Mouse (Mus musculus): ENCODE data around the gene Acadm.

Acadm gene

DNA sequence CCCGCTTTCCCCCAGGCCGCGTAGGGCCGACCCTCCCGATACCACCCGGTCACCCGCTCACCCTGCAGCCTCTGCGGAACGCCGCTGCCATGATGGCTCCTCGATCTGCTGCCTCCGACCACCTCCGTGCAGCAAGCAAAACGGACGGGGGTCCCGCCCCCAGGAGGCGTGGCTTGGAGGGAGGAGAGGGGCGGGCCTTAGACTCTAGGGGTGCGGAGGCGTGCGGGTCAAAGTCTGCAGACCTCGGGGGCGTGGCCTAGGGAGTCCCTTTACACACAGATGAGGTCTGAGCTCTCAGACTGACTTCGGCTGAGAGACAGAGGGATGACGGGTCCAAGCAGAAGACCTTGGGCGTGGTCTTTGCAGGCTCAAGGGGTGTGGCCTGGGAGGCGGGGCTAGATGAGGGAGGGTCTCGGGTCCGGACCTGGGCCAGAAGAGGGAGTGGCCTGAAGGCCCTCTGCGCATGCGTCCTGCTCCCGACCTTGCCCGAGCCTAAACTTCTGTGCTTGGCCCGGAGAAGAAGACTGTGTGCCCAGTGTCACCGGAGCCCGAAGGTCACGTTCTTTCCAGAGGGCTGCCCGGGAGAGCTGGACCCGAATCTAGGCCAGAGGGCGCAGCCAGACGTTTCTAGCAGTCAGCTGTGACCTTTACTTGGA, at the start of gene Acadm:
Gene Acadm (minus strand): TSS at position 298 of the 656 bp plus-strand sequence.
- DNase-seq = peak; percentile 98

DNA sequence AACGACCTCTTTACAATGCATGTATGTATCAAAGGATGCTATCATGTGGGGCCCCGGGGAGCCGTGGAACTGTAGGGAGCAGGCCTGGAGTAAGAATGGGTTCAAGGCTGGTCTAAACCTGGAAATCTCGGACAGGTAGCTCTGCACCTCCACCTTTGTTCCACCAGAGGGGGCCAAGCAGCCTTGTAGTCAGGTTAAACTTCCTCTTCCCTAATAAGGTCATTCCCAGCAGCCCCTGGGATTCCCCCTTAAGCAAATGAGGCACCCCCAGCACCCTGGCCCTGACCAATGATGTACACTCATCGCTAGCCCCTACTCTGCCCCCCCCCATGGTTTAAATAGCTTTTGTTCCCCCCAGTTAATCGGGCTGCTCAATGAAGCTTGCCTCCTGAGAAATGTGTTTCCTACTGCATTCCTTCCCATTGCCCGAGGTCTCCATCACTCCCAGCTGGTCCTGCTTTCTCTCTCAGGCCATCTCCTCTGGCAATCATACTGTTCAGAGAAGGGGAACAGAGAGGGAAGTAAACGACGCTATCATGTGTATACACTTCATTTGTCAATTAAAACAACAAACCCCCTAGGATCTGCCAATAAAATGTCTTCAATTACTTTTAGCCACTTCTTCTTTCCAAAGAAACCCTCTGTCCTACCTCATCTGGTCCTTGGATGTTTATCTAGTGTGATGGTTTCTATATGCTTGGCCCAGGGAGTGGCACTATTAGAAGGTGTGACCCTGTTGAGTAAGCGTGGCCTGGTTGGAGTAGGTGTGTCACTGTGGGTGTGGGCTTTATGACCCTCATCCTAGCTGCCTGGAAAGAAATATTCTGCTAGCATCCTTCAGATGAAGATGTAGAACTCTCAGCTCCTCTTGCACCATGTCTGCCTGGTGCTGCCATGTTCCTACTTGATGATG, 40.3 kb upstream of the Acadm start:
- peak; percentile 20 for DNase-seq

DNA sequence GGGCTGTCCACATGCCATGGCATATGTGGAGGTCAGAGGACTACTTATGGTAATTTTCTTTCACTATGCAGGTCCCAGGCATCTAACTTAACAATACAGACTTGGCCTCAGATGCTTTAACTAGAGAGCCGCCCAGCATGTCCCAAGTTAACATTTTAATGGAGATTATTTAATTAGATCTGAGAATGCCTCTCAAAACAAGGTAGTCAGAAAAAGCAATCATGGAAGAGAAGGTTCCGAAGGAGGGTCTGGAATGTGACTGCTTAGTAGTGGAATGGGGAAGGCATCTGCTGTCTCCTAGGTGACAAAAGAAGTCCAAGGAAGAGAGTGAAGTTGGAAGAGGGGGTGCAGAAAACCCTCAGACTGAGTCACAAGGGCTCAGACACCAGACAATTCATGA, 36.2 kb upstream of the Acadm start:
- no peak for DNase-seq

DNA sequence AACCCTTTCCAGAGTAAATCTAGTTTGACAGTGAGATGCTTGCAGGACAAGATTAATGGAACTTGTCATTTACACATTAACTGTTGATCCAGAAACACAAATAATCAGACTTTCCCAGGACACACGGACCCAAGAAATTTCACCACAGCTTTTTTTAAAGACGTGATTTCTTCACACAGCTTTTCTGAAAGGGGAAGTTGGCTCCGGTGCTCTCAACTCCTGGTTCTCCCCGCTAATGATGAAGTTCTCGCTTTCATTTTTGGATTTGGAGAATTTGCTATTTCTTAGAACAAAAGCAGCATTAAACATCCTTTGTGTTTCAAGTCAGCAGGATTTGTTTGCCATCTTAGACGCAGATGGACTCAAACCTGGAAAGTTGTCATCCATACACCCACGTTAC, 31.4 kb upstream of the Acadm start:
- no peak for DNase-seq

DNA sequence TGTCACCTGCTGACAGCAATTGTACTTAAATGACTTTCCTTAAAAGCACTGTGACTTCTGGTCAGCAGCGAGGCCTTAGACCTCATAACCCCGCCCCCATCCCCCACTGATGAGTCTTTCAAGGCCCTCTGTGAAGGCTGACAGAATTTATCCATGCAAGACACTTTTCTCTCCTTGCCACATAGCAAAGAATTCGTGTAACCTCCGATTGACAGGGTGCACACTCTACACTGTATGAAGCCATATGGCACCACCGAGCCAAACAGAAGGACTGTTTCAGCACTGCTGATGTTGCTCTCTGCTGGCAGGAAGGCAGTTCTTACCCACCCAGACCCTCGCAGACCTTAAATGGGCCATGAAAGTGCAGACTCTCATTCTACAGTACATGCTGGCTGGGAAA, 30.6 kb upstream of the Acadm start:
- no peak for DNase-seq

DNA sequence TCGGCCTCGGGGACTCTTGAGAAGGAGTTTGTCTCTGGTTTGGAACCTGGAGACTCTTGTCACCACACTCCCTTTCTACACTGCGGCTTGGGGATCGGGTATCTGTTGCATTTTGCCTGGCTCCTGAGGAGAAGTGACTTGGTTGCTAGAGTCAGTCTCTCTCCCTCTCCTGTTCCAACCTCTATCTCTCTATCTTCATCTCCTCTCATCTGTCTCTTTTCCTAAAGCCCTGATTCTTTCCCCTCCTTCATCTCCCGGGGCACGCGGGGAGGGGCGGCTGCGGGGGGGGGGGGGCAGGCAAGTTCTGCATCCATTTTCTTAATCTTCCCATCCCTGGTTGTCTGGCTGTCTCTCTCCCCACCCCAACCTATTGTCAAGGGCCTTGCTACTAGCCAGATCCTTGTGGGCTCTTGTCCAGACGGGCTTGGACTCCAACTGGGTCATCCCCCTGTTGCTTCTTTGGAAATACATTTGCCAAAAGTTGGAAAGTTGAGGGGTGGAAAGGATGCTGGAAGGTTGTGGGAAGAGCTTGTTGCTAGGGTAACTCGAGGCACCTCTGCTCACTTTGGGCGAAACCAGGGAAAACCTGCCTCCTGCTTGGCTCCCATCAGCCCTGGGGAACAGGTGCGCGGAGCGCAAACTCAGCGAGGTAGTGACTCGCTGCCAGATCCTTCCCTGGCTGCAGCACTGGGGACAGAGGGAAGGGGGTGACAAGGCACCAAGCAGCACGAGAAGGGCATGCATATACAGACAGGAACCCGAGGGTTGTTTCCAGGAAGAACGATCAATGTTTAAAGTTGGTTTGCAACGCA, 29.7 kb upstream of the Acadm start:
- peak; percentile 57 for DNase-seq

DNA sequence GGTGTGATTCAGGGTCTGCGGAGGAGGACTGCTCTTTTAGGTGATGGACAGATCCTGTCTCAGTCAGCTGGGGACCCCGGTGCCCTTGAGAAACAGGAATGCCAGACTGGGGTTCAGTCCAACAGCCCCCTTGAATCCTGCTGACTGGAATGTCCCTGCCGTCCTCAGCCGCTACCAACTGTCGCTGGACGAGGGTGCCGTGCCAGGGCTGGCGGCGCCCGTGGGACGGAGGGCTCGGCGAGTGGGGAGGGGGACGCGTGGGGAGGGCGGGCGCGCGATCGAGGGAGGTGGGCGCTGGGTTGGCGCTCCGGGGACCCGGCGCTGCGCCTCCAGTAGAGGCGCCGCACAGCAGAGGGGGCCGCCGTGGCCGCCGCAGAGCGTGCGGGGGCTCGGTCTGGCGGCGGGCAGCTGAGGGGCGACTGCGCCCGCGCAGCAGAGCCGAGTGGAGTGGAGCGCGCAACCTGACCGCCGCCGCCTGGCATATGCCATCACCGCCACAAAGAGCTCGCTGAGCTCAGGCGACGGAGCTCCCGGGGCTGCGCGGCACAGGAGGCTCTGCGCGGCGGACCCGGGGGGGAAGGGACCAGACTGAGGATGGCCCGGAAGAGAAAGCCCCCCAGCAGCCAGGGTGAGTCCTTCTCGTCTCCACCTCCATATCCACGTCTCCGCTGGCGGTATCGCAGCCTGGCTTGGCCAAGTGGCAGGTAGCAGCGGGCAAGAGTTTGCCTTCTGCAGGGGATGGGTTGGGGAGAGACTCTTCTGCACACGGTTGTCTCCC, 28.9 kb upstream of the Acadm start, which contains the start of gene Slc44a5:
Gene Slc44a5 (plus strand): TSS at position 266 of the 778 bp plus-strand sequence.
- peak; percentile 38 for DNase-seq

DNA sequence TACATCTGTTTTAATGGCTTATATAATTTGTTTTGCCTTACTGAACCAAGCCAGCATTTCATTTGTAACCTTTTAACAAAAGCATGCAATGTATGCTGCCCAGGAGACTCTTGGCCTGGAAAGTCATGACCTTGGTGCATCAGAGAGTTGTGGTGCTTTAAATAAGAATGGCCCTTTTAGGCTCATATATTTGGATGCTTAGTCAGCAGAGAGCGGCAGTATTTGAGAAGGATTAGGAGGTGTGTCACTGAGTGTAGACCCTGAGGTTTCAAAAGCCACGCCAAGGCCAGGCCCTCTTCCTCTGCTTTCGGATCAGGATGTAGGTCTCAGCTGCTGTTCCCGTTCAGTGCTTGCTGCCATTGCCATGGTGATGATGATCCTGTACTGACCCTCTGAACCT, 25.0 kb upstream of the Acadm start:
- no peak for DNase-seq

DNA sequence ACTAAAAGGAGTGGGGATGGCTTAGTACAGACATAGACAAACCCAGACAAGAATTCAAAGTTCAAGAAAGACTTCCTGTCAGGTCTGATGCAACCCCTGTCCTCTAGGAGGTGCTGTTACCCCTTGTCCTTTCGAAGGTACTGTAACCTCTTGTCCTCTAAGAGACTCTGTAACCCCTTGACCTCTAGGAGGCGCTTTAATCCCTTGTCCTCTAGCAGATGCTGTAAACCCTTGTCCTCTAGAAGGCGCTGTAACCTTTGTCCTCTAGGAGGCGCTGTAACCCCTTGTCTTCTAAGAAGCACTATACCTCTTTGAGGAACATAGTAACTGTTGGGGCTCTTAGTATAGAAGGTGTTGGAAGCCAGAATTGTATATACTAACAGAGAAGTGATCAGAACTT, 24.1 kb upstream of the Acadm start:
- peak; percentile 45 for DNase-seq

DNA sequence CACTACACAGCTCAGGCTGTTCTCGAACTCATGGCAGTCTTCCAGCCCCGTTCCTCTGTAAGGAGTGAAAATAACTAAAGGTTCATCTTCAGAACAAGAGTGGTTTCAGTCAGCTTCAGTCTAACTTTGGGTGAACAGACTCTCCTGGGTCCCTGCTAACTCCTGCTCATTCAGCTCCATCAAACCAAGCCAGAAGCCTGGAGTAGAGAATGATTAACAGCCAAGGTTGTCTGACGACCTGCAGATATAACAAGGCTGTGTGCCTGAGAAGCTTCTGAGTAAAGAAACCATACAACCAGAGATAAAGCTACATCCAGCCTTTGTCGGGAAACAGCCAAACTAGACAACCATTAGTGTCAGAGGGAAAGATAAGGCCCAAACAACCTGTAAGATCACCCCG, 23.0 kb upstream of the Acadm start:
- DNase-seq = no peak

DNA sequence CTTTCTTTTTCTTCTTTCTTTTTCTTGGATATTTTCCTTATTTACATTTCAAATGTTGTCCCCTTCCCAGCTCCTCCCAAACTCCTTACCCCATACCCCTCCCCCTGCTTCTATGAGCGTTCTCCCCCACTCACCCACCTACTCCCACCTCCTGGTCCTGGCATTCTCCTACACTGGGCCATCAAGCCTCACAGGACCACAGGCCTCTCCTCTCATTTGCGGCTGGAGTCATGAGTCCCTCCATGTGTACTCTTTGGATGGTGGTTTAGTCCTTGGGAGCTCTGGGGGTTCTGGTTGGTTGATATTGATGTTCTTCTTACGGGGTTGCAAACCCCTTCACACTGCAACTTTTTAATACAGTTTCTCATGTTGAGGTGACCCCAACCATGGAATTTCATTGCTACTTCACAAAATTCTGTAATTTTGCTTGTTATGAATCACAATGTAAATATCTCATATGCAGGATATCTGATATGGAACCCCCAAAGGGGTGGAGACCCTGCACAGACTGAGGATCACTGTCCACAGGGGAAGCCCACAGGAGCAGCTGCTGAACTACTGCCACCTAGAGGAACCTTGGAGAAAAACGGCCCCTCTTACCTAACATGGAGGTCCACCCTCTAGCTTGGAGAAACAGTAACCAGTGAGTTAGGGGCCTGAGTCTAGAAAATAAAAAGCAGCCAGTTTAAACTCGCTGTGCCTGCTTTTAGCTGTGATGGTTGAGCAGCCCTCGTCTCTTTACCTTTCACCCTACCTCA, 17.4 kb upstream of the Acadm start:
- no peak for DNase-seq

DNA sequence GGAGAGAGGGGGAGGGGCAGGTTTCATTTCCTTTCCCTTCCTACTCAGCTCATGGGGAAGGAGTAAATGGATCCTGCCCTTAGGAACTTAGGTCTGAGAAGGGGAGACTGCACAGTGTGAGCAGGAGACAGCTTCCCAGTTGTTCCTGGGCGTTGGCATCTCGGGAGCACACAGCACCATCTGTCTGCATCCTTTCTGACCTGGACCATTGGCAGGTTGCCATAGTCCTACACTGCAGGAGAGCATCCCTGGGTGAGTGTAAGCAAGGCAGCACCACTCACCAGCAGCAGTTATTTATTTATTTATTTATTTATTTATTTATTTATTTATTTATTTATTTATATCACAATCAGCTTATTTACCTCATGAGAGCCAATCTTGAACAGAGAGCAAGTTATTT, 16.5 kb upstream of the Acadm start:
- peak; percentile 13 for DNase-seq

DNA sequence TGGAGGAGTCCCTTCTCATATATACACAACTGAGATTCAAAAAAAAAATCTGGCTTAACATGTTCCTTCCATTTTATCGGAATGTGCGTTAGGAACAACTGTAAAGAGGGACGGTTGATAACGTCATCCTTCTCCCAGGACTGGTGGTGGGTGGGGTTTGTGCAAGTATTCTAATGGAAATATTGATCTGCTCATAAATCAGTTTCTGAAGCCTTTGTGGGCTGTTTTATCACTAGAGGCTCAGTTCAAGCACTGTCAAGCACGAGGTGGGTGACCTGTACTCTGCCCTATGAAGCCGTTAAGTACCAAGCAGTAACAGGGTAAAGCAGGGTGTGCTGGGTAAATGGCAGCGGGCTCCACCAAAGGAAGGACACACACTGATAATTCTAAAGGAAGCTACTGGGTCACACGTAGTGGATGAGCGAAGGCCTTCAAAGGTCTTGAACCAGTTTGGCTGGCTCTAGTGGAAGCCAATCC, 15.3 kb upstream of the Acadm start:
- DNase-seq = no peak

DNA sequence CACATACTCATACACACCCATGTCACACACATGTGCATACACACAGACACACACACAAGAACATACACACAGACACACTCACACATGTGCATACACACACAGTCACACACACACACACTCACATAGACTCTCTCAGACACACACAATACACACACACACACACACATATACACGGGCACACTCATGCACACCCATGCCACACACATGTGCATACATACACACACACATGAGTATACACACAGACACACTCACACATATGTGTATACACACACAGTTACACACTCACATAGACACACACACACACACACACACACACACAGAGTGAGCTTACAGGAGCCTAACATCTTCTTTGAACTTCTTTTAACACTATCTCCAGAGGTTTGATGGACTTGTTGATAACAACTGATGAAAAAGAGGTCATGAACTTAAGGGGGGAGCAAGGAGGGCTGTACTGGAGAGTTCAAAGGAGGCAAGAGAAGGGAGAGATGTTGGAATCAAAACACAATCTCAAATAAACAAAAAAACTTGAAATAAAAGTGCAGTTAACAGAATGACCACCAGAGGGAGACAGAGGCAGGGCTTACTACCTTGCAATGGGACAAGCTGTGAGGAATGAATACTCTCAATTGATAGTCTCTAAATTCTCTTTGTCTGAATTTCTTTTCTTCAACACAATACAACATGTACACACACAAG, 14.8 kb upstream of the Acadm start:
- DNase-seq = no peak

DNA sequence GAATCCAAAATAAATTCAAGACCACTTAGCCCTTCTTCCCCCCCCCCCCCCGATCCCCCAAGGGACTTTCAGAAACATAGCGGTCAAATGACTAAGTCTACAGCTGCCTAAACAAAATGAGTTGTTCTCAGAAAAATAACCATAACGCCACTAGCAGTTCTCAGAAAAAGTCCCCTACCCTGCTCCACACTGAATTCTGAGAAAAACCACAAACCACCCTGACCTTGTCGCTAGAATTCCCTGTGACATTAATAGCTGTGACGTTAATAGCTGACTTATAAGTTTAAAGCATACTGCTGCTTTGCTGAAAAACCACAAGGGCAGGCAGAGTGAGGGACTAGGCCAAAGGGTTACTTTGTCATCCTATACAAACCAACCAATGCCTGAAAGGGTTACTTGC, 13.5 kb upstream of the Acadm start:
- no peak for DNase-seq

DNA sequence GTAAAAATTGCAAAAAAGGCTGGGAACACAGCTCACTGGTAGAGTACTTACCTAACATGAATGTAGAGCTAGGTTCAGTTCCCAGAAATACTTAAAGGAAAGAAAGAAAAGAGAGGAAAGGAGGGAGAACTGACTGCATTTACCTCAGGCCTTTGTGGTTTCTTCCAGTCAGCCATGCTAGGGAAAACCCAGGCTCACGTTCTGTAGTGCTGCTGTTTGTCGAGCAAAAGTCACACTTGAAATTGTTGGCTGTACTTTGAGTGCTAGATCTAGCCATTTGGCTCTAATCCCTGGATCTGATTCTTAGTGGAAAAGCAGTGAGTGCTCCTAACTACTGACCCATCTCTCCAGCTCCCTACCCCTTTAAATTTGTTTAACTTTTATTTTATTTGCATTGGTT, 3.7 kb upstream of the Acadm start:
- no peak for DNase-seq

DNA sequence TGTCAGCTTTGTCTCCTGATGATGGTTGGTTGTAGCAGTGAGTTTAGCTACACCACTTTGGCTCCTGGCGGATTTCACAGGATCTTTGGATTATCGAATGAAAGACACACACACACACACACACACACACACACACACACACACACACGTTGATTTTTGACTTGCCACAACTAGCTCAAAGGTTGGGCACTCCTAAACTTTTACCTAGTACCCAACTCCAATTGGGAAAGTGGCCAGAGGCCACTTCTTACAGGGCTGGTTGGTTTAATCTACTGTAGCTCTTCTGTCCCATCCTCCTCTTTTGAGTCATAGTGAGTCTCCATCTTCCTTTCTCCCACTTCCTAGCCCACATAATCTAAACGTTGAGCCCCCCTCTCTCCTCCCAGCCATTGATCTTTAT, 2.8 kb upstream of the Acadm start:
- no peak for DNase-seq

DNA sequence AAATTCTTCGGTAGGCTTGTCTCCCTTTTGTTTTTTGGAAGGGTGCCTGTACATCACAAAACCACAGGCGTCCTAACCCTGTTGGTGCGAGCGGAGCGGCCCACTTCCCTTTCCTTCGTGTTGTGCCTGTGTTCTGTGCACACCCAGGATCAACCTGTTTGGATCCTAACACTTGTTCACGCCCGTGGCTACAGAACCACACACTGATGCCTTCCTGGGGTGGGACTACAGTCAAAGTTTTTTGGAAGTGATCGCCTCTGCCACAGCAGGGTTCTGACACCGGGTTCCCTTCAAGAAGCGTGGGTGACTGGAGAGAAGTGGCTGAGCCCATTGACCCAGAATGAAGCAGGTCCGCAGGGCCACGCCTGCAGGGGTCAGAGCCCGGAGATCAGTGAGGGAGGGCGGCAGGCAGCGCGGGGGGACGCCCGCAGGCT, 514 bp downstream of the Acadm start:
- DNase-seq = no peak

DNA sequence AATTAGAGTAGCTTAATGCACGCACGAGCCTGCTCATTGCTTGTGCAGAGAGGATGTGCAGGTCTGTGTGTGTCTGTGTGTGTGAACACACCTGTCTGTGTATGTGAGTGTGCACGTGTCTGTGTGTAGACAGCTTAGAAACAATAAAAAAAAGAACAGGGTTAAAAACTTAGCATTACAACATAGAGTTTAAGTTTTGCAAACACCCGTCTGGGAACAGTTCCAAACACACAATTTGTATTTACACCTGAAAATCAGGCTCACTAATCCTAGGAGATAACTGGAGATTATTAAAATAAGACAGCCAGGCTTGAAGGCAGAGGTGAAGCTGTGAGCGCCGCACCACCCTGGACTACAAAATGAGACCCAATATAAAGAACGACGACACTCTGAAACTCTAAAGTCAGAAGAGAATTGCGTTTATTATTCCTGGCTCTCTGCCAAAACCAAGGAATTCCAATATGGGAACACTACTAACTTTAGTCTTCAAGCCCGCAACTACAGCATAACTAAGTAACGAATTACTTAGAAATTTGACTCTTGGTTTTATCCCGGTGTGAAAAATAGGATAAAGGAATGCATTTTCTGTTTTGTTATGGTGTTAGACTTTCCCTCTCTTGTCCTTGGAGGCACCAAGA, 1.3 kb downstream of the Acadm start:
- no peak for DNase-seq

DNA sequence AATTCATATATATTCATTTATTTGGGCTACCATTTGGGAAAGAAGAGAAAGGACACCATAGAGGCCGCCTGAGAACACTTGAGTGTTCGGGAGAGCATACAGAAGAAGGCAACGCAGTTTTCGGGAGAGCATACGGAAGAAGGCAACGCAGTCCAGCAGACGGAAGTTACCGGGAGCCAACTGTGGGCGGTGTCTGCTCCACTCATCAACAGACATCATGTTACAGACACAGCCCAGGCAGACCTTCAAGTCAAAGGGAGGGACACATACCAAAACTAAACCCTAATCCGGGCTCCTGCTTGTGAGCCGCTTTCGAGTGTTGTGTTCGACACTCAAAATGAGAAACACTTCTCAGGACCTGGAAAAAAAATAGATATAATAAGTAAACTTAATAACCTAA, 2.8 kb downstream of the Acadm start:
- DNase-seq = no peak

DNA sequence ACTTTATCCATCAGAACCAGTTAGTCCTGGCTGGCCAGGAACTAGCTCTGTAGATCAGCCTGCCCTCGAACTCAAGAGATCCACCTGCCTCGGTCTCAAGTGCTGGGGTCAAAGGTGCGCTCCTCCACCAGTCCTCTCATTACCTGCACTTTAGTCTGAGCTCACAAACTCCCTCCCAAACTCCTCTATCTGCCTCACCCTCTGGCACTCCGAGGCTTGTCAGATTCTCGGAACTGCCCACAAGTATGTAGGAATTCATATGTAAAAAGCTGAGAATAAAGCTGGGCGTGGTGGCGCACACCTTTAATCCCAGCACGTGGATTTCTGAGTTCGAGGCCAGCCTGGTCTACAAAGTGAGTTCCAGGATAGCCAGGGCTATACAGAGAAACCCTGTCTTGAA, 3.9 kb downstream of the Acadm start:
- DNase-seq = no peak
